Mouse (Mus musculus): ENCODE measurements around the gene Zfp451.
"Not testable (repeated sequence)": the region's sequence is repeated elsewhere in the genome, so short reads cannot be mapped to it uniquely, and the experiment has no call there.

Zfp451 gene

GRCm38 (mm10) chr1:33813868-33814794 is at the start of gene Zfp451:
Gene Zfp451, minus strand, starts transcription at chr1:33814595.
- peak; percentile 93 for DNase-seq (ENCODE audit: low spot score)

- no peak for DNase-seq (ENCODE audit: low spot score)
These were observed 32.4 kb upstream of the Zfp451 start for GRCm38 (mm10) chr1:33846807-33847206.

- DNase-seq (ENCODE audit: low spot score) = no peak
These were observed 29.4 kb upstream of the Zfp451 start for GRCm38 (mm10) chr1:33843823-33844222.

GRCm38 (mm10) chr1:33838952-33839351 is 24.6 kb upstream of the Zfp451 start:
- DNase-seq (ENCODE audit: low spot score) = not testable (repeated sequence)

- no peak for DNase-seq (ENCODE audit: low spot score)
These were observed 16.2 kb upstream of the Zfp451 start for GRCm38 (mm10) chr1:33830586-33830985.

- no peak for DNase-seq (ENCODE audit: low spot score)
These were observed 3.5 kb upstream of the Zfp451 start for GRCm38 (mm10) chr1:33817931-33818330.

GRCm38 (mm10) chr1:33813495-33813867 is 914 bp downstream of the Zfp451 start:
- DNase-seq (ENCODE audit: low spot score) = no peak

GRCm38 (mm10) chr1:33803323-33803722 is 11.1 kb downstream of the Zfp451 start:
- no peak for DNase-seq (ENCODE audit: low spot score)

GRCm38 (mm10) chr1:33799620-33800019 is 14.8 kb downstream of the Zfp451 start:
- DNase-seq (ENCODE audit: low spot score) = peak; percentile 31

- DNase-seq (ENCODE audit: low spot score) = peak; percentile 14
These were observed 25.9 kb downstream of the Zfp451 start for GRCm38 (mm10) chr1:33788493-33788892.

- no peak for DNase-seq (ENCODE audit: low spot score)
These were observed 26.3 kb downstream of the Zfp451 start for GRCm38 (mm10) chr1:33788072-33788471.

- no peak for DNase-seq (ENCODE audit: low spot score)
These were observed 29.8 kb downstream of the Zfp451 start for GRCm38 (mm10) chr1:33784561-33784960.

GRCm38 (mm10) chr1:33776175-33776611 is 38.2 kb downstream of the Zfp451 start:
- no peak for DNase-seq (ENCODE audit: low spot score)

- DNase-seq (ENCODE audit: low spot score) = no peak
These were observed 42.3 kb downstream of the Zfp451 start for GRCm38 (mm10) chr1:33772106-33772505.

GRCm38 (mm10) chr1:33771621-33772020 is 42.8 kb downstream of the Zfp451 start:
- no peak for DNase-seq (ENCODE audit: low spot score)

GRCm38 (mm10) chr1:33768827-33769226 is 45.6 kb downstream of the Zfp451 start:
- DNase-seq (ENCODE audit: low spot score) = no peak

- DNase-seq (ENCODE audit: low spot score) = no peak
These were observed 46.2 kb downstream of the Zfp451 start for GRCm38 (mm10) chr1:33768091-33768787.

- DNase-seq (ENCODE audit: low spot score) = no peak
These were observed 47.6 kb downstream of the Zfp451 start for GRCm38 (mm10) chr1:33766520-33767508.

- no peak for DNase-seq (ENCODE audit: low spot score)
These were observed 48.8 kb downstream of the Zfp451 start for GRCm38 (mm10) chr1:33765468-33766080.

- DNase-seq (ENCODE audit: low spot score) = no peak
These were observed 50.6 kb downstream of the Zfp451 start for GRCm38 (mm10) chr1:33763826-33764225.

GRCm38 (mm10) chr1:33758488-33758887 is 55.9 kb downstream of the Zfp451 start:
- no peak for DNase-seq (ENCODE audit: low spot score)
